In genomic region chr19:53442756-53443654, GRCm38 (mm10) we compare ENCODE assay signal across 19 mouse cellular contexts. TPM values are rescaled to one million over a fixed set of nuclear protein-coding genes. Genes with fewer than 3 reads are reported as not detected.
A peak's percentile ranks its signal among the peaks of the same experiment; 100 is the strongest.
DNase-seq lines count a peak whose midpoint lies in the region; ATAC-seq and TF ChIP-seq lines count a peak whose summit lies in the region.
"Had no signal": no experiment of that assay in that cellular context is flagged by ENCODE, and none has a peak within 500 bp of the region (broad histone marks: within the 10 kb centered on the region; RNA-seq: fewer than 3 reads in every experiment).

No protein-coding gene starts in this region.

- peaks cover 74% of the 10 kb centered on the region; the same call in 1 of the 2 replicates for H3K4me1 ChIP-seq in spleen, adult 2 months (ENCODE audit: control insufficient read depth, insufficient read depth, insufficient read length)
- H3K4me1 ChIP-seq in MEL (ENCODE audit: control insufficient read depth in 1 of 2, insufficient read depth in 2 of 2, low read length in 2 of 2) = no peaks in the 10 kb centered on the region
- peaks cover 21% of the 10 kb centered on the region for H3K4me1 ChIP-seq in midbrain, embryonic 13.5 days (replicated peaks)
- H3K4me1 ChIP-seq in hindbrain, embryonic 11.5 days (replicated peaks; ENCODE audit: control insufficient read depth, insufficient read depth, low read length) = peaks cover 3% of the 10 kb centered on the region; the same call in 1 of the 2 replicates

- H3K4me2 ChIP-seq in midbrain, embryonic 13.5 days (replicated peaks) = no peak overlapping the region
- H3K4me2 ChIP-seq in hindbrain, embryonic 11.5 days (replicated peaks; ENCODE audit: low read depth, low read length) = no peak overlapping the region
- H3K4me2 ChIP-seq: midbrain, embryonic 12.5 days; stomach, embryonic 15.5 days had no signal

- H3K79me2 ChIP-seq in MEL (ENCODE audit: control insufficient read depth, insufficient read depth, low read length, poor library complexity) = no peaks in the 10 kb centered on the region

- H3K4me3 ChIP-seq in spleen, adult 2 months (ENCODE audit: extremely low read depth, insufficient read depth, insufficient read length) = no peak overlapping the region
- no peak overlapping the region for H3K4me3 ChIP-seq in MEL (ENCODE audit: control insufficient read depth in 1 of 2, insufficient read depth in 1 of 2, low read depth in 2 of 2, low read length in 2 of 2)
- no peak overlapping the region for H3K4me3 ChIP-seq in midbrain, embryonic 13.5 days (replicated peaks)
- H3K4me3 ChIP-seq in hindbrain, embryonic 11.5 days (ENCODE audit: low read depth, low read length) = no peak overlapping the region
- H3K4me3 ChIP-seq: layer of hippocampus, adult 2 months; midbrain, embryonic 12.5 days; stomach, embryonic 15.5 days had no signal

- no peak overlapping the region for H3K9ac ChIP-seq in MEL (ENCODE audit: control insufficient read depth, low read depth, low read length, poor library complexity, severe bottlenecking)
- no peak overlapping the region for H3K9ac ChIP-seq in midbrain, embryonic 13.5 days (replicated peaks)
- no peak overlapping the region for H3K9ac ChIP-seq in hindbrain, embryonic 11.5 days (ENCODE audit: low read depth, low read length)
- H3K9ac ChIP-seq: midbrain, embryonic 12.5 days; stomach, embryonic 15.5 days had no signal

- no peak for TF ChIP-seq POLR2A in spleen, adult 2 months (IDR thresholded peaks at IDR 0.05; ENCODE audit: low read depth, low read length)
- no peak for TF ChIP-seq POLR2A in MEL (IDR thresholded peaks at IDR 0.05; ENCODE audit: control insufficient read depth in 1 of 2, insufficient read depth in 1 of 2, low read depth in 1 of 2, low read length in 2 of 2, poor library complexity in 1 of 2)

- H3K36me3 ChIP-seq in spleen, adult 2 months (ENCODE audit: control insufficient read depth, insufficient read depth, low read length) = no peaks in the 10 kb centered on the region
- no peaks in the 10 kb centered on the region for H3K36me3 ChIP-seq in MEL (ENCODE audit: control insufficient read depth in 1 of 2, insufficient read depth in 2 of 2, low read length in 2 of 2)
- no peaks in the 10 kb centered on the region for H3K36me3 ChIP-seq in midbrain, embryonic 13.5 days
- no peaks in the 10 kb centered on the region for H3K36me3 ChIP-seq in hindbrain, embryonic 11.5 days (ENCODE audit: control insufficient read depth, insufficient read depth, low read length)
- H3K36me3 ChIP-seq: midbrain, embryonic 12.5 days; stomach, embryonic 15.5 days had no signal

- WGBS in spleen, adult 2 months = 44% methylated on average over 22 of the region's 22 CpGs
- 85% methylated on average over 22 of the region's 22 CpGs for WGBS in midbrain, embryonic 13.5 days
- WGBS in hindbrain, embryonic 11.5 days = 87% methylated on average over 22 of the region's 22 CpGs

- DNase-seq in spleen, adult 2 months (ENCODE audit: low read depth in 1 of 2, low spot score in 2 of 2) = no peak
- no peak for DNase-seq in spleen, postnatal 4 days (ENCODE audit: low spot score in 2 of 2)
- no peak for DNase-seq in MEL (ENCODE audit: low read depth, low spot score)
- peak; percentile 87 to 89 for DNase-seq in natural killer cell, adult 2 months (ENCODE audit: low spot score in 2 of 2)
- peak; percentile 77 to 89 for DNase-seq in thymus, postnatal 36 days
- no peak for DNase-seq in layer of hippocampus, adult 8-10 months (ENCODE audit: low spot score in 2 of 2)
- no peak for DNase-seq in hindbrain, embryonic 11.5 days (ENCODE audit: low spot score)
- DNase-seq: adrenal gland, postnatal 10 days; gastrocnemius, postnatal 14 days; heart, postnatal 14 days; kidney, adult 9 months; lung, adult 18-20 months; lung, postnatal 36 days had no signal

- no peak for ATAC-seq in midbrain, embryonic 13.5 days
- no peak for ATAC-seq in hindbrain, embryonic 11.5 days (ENCODE audit: low FRiP score)
- ATAC-seq: forebrain, embryonic 16.5 days; hindbrain, postnatal 0 days had no signal

- no peaks in the 10 kb centered on the region for H3K9me3 ChIP-seq in MEL (replicated peaks; ENCODE audit: insufficient read depth, low read length)
- no peaks in the 10 kb centered on the region for H3K9me3 ChIP-seq in midbrain, embryonic 13.5 days
- no peaks in the 10 kb centered on the region for H3K9me3 ChIP-seq in hindbrain, embryonic 11.5 days (ENCODE audit: control insufficient read depth, low read length)
- H3K9me3 ChIP-seq: midbrain, embryonic 12.5 days; stomach, embryonic 15.5 days had no signal

- peak overlapping the region; percentile 44 for H3K27ac ChIP-seq in spleen, adult 2 months (ENCODE audit: insufficient read depth, low read length)
- no peak overlapping the region for H3K27ac ChIP-seq in MEL (ENCODE audit: control insufficient read depth, low read depth, low read length)
- H3K27ac ChIP-seq in midbrain, embryonic 13.5 days = no peak overlapping the region
- no peak overlapping the region for H3K27ac ChIP-seq in hindbrain, embryonic 11.5 days (ENCODE audit: low read depth, low read length)
- H3K27ac ChIP-seq: hindbrain, postnatal 0 days; layer of hippocampus, adult 2 months; midbrain, embryonic 12.5 days; stomach, embryonic 15.5 days had no signal

- no peaks in the 10 kb centered on the region for H3K27me3 ChIP-seq in spleen, adult 2 months (ENCODE audit: control insufficient read depth, insufficient read depth, low read length)
- H3K27me3 ChIP-seq in MEL (ENCODE audit: control insufficient read depth in 1 of 2, insufficient read depth in 2 of 2, low read length in 2 of 2) = peaks cover 21 to 25% of the 10 kb centered on the region in 2 experiments
- H3K27me3 ChIP-seq in midbrain, embryonic 13.5 days = no peaks in the 10 kb centered on the region
- H3K27me3 ChIP-seq in hindbrain, embryonic 11.5 days (ENCODE audit: control insufficient read depth, insufficient read depth, low read length) = no peaks in the 10 kb centered on the region
- H3K27me3 ChIP-seq: stomach, embryonic 15.5 days had no signal

- no peak for TF ChIP-seq EP300 in MEL (IDR thresholded peaks at IDR 0.05; ENCODE audit: low read depth in 1 of 2, low read length in 2 of 2)

- TF ChIP-seq RAD21 in MEL (IDR thresholded peaks at IDR 0.05; ENCODE audit: low read depth, low read length) = no peak

- no peak for TF ChIP-seq CTCF in spleen, adult 2 months (IDR thresholded peaks at IDR 0.05; ENCODE audit: extremely low read depth, insufficient read depth, insufficient read length, insufficient replicate concordance)
- no peak for TF ChIP-seq CTCF in MEL (IDR thresholded peaks at IDR 0.05 in 2 of 3, conservative IDR thresholded peaks at IDR 0.05 in 1 of 3; ENCODE audit: control insufficient read depth in 1 of 3, insufficient read depth in 1 of 3, low read depth in 2 of 3, low read length in 3 of 3, poor library complexity in 1 of 3, severe bottlenecking in 1 of 3)

TF ChIP-seq in MEL, 35 proteins besides CTCF, POLR2A, EP300 and RAD21:
- 0 out of 2 replicates have a peak, but pooled peaks have one; percentile 10 for TF ChIP-seq SMC3 (IDR thresholded peaks at IDR 0.05; ENCODE audit: low read depth, low read length)
- no peak for TF ChIP-seq GABPA (IDR thresholded peaks at IDR 0.05; ENCODE audit: low read depth, low read length)
- TF ChIP-seq ELF1 (IDR thresholded peaks at IDR 0.05; ENCODE audit: low read depth, low read length) = no peak
- no peak for TF ChIP-seq POLR2AphosphoS5 (IDR thresholded peaks at IDR 0.05; ENCODE audit: borderline replicate concordance, low read depth, low read length)
- TF ChIP-seq POLR2AphosphoS2 (IDR thresholded peaks at IDR 0.05; ENCODE audit: low read length) = no peak
- TF ChIP-seq ZKSCAN1 (IDR thresholded peaks at IDR 0.05; ENCODE audit: low read depth, low read length) = no peak
- no peak for TF ChIP-seq ZNF384 (IDR thresholded peaks at IDR 0.05; ENCODE audit: low read depth, low read length)

RNA-seq across cellular contexts. Expression of gene Smndc1, which starts 52.6 kb away (rescaled TPM):
- 3.1 and 3.6 TPM in 2 replicates for polyA plus RNA-seq in spleen, adult 2 months (2012; rRNA removed)
- total RNA-seq in MEL (2012; rRNA removed) = 27.5 and 29.3 TPM in 2 replicates
- polyA plus RNA-seq in MEL (2012; ENCODE audit: insufficient read depth in 1 of 2, insufficient read length in 2 of 2, low read depth in 1 of 2, low replicate concordance in 2 of 2, missing spikeins in 1 of 2) = 100 to 1,000 TPM; 114 to 166 TPM
- 42.6 and 46.8 TPM in 2 replicates for polyA plus RNA-seq in midbrain, embryonic 13.5 days (2015; fragmentation: Nextera tagmentation; extraction: Ambion mirVana)
- total RNA-seq in layer of hippocampus, adult 8-10 months (2022) = 10 to 100 TPM; 38.4 to 44.5 (median 40.5) TPM
- 51.5 and 56.0 TPM in 2 replicates for polyA plus RNA-seq in hindbrain, embryonic 11.5 days (2014; fragmentation: Nextera tagmentation; extraction: Ambion mirVana)

Comparison
In these comparisons a context has a peak if more than half of its experiments do, and no peak if none do; other contexts are left out.
1. DNase-seq: peak in natural killer cell, adult 2 months (2 of 2) and thymus, postnatal 36 days (2 of 2); none in spleen, adult 2 months (0 of 2), spleen, postnatal 4 days (0 of 2), MEL (single experiment), layer of hippocampus, adult 8-10 months (0 of 2) and hindbrain, embryonic 11.5 days (single experiment).